Mouse (Mus musculus) small intestine, adult 2 months (tissue): Measurements from ENCODE around the gene Ap5s1.

Source experiments
- CTCF ChIP-seq: fragments of 200-500 bp; IDR thresholded peaks from 2 replicates; pipeline ENCODE4 v1.5.1; 2012; ENCODE audit warnings: low read depth, mild to moderate bottlenecking, control low read depth, inconsistent platforms, low read length, moderate library complexity, mixed read lengths; ENCODE audit not compliant: insufficient replicate concordance, insufficient read length; ENCODE audit errors: extremely low read depth
- POLR2A ChIP-seq: fragments of 200-500 bp; IDR thresholded peaks from 2 replicates; pipeline ENCODE4 v1.6.1; 2012; ENCODE audit warnings: low read depth, mild to moderate bottlenecking, control low read depth, inconsistent platforms, low read length, moderate library complexity

DNA sequence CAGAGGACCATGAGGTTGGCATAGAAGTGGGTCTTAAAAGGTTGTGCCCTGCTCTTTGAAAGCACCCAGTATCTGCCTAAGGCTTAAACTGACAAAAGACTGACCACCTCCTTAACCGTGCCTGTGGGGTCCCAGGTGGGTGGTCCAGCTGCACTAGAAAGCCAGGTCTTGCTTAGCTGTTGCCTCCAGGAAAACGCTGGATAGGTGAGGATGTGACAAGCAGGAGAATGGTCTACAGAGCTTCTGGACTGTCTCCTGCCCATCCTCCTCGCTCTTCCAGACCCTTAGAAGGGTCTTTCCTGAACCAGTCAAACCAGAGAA lies 19.3 kb upstream of the Ap5s1 start:
- TF ChIP-seq CTCF (no peak), POLR2A (no peak)
